Mouse (Mus musculus): ENCODE measurements around the gene Rnf44.

DNA sequence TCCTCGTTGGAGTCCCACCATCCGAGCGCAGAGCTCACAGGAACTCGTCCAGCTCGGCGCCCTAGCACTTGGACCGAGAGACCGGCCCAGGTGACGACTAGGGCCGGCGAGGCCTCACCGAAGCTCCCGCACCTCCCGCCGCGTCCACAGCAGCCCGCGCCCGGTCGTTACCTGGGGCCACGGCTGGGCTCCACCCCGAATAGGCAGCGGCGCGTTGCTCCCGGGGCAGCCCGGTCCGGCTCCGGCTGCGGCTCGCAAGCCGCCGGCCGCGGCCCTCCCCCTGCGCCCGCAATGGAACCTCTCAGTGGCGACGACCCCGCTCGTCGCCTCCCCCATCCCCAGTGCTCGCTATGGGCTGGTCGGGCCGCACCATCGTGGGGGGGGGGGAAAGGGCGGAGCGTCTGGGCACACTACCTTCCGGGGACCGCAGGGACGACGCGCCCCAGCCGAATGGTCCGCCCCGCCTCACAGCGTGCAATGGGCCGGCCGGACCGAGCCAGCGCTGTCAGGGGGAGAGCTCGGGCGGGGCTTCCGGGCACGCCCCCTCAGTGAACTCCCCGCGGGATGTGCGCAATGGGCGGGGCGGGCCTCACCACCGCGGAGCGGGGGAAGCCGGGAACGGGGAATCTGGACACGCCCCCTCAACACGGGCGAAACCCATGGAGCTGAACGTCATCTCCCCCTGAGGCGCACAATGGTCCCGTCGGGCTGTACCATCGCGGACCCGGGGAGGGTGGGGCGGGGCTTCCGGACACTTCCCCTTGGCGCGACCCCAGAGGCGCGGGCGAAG, at the start of gene Rnf44:
- TF ChIP-seq CTCF (conservative IDR thresholded peaks at IDR 0.05; ENCODE audit: low read length) (no peak), NANOG (IDR thresholded peaks at IDR 0.05; ENCODE audit: borderline replicate concordance, low read length) (no peak), POU5F1 (IDR thresholded peaks at IDR 0.05; ENCODE audit: borderline replicate concordance, low read length) (no peak)

Measured in E14TG2a.4 (cell line).